Mouse (Mus musculus) lung, postnatal 0 days (tissue): ENCODE data around the gene Lst1. TPM values are rescaled to one million over a fixed set of nuclear protein-coding genes. Genes with fewer than 3 reads are reported as not detected.
A peak's percentile ranks its signal among the peaks of the same experiment; 100 is the strongest.

Experiments
- ATAC-seq: fragments of 200-750 bp; cut with Nextera tagmentation; 2 replicates; pipeline ENCODE4 v1.8.0; 2017; ENCODE audit warnings: moderate library complexity
- DNase-seq: peaks from one replicate; pipeline ENCODE4 v3.0.0-alpha.2; 2016; ENCODE audit warnings: low spot score
- H3K27ac ChIP-seq: fragments of 300-500 bp; sonication (generic); 2 replicates; pipeline ENCODE4 v1.5.1; 2014; ENCODE audit warnings: antibody characterized with exemption, mild to moderate bottlenecking, low read length, mixed read lengths
- H3K27me3 ChIP-seq: fragments of 300-500 bp; sonication (generic); replicated peaks from 2 replicates; pipeline ENCODE4 v1.6.1; 2014; ENCODE audit warnings: low read length, mixed read lengths; ENCODE audit not compliant: insufficient read depth
- H3K36me3 ChIP-seq: fragments of 300-500 bp; sonication (generic); 2 replicates; pipeline ENCODE4 v1.6.1; 2014; ENCODE audit warnings: low read length, mixed read lengths; ENCODE audit not compliant: insufficient read depth
- H3K4me1 ChIP-seq: fragments of 300-500 bp; sonication (generic); 2 replicates; pipeline ENCODE4 v1.6.1; 2014; ENCODE audit warnings: antibody characterized with exemption, low read depth, low read length, mixed read lengths; ENCODE audit not compliant: insufficient read depth
- H3K4me2 ChIP-seq: fragments of 300-500 bp; sonication (generic); replicated peaks from 2 replicates; pipeline ENCODE4 v1.6.1; 2014; ENCODE audit warnings: low read depth, mild to moderate bottlenecking, low read length, moderate library complexity, mixed read lengths
- H3K4me3 ChIP-seq: fragments of 300-500 bp; sonication (generic); 2 replicates; pipeline ENCODE4 v1.5.1; 2014; ENCODE audit warnings: low read depth, low read length
- H3K9ac ChIP-seq: fragments of 300-500 bp; sonication (generic); replicated peaks from 2 replicates; pipeline ENCODE4 v1.6.1; 2014; ENCODE audit warnings: low read depth, mild to moderate bottlenecking
- H3K9me3 ChIP-seq: fragments of 300-500 bp; sonication (generic); 2 replicates; pipeline ENCODE4 v1.6.1; 2016; ENCODE audit warnings: low read length, mixed read lengths
- CTCF ChIP-seq: IDR thresholded peaks from 2 replicates; pipeline ENCODE4 v1.5.1; 2016; ENCODE audit warnings: antibody characterized with exemption, mild to moderate bottlenecking
- EP300 ChIP-seq: IDR thresholded peaks from 2 replicates; pipeline ENCODE4 v1.6.1; 2016; ENCODE audit warnings: antibody characterized with exemption, mild to moderate bottlenecking, control low read depth
- WGBS: fragments of 180-500 bp; shearing (Covaris S2); extraction: QIAGEN DNeasy Blood & Tissue Kit; methylation state at CpG from one replicate; pipeline ENCODE4 v1.1.7; 2014; 5-methylcytosine and 5-hydroxymethylcytosine counted together
- polyA plus RNA-seq: library from polyadenylated mRNA; unstranded; fragments of >200 nt; fragmentation: Nextera tagmentation; extraction: Ambion mirVana; gene quantifications from 2 replicates; pipeline ENCODE4 v1.2.1, GENCODE M21; 2015

Gene Lst1
- polyA plus RNA-seq, 1 experiment from 2014 or later: 27.5 TPM

DNA sequence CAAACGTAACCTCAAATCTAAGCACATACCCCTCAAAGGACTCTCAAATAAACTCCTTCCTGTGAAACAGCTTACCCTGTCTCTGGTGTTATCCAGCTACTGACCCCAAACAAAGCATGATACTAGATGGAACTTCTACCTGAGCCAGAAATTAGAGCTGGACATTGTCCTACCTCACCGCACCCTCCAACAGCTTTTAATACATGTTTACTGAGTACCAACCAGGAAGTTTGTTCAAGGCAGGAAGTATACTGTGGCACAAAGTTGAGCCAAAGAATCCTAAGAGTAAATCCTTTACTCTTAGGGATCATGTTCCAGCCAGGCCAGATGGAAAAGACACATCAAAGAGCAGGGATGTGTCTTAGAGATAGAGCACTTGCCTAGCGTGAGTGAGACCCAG, 22.4 kb upstream of the Lst1 start:
- H3K4me3 ChIP-seq: no peak overlapping the region
- H3K9me3 ChIP-seq: no peaks in the 10 kb centered on the region
- H3K27me3 ChIP-seq: no peaks in the 10 kb centered on the region
- TF ChIP-seq CTCF (no peak), EP300 (no peak)
- H3K27ac ChIP-seq: no peak overlapping the region
- no peak for ATAC-seq
- WGBS: 30% methylated on average over 3 of the region's 3 CpGs
- H3K4me2 ChIP-seq: no peak overlapping the region
- no peak for DNase-seq
- no peaks in the 10 kb centered on the region for H3K4me1 ChIP-seq
- H3K36me3 ChIP-seq: no peaks in the 10 kb centered on the region
- H3K9ac ChIP-seq: no peak overlapping the region

DNA sequence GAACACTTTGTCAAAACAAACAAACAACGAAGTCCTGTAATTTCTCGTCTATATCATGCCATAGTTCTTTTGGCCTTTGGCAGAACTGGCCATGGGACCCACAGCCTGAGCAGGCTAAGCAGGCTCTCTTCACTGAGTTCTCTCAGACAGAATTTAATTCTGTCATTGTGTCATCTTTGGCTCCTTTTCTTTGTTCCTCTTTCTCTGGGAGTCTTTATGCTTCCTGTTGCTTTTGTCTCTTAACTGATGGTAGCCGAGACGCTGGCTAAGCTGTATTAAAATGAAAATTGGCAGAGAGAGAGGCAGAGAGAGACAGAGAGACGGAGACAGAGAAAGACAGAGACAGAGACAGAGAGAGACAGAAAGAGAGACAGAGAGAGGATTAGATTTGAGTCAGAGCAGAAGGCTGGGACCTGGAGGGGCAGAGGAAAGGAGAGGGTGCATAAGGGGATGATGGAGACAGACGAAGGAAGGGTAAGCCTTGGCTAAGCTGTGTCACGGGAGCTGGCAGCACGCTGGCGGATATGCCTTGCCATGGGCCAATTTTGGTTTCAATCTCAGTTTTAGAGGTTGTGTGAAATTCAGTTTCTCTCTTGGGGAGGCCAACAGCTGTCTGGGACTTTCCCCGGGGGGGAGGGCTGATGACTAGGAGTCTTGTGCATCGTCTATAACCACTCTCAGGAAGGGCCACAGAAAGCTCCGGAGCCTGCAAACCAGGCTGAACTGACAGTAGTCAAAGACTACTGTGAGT, 21.7 kb upstream of the Lst1 start:
- ATAC-seq (no peak), DNase-seq (no peak)
- WGBS: 72% methylated on average over 12 of the region's 12 CpGs
- Histone ChIP-seq H3K36me3 (no peaks in the 10 kb centered on the region), H3K4me3 (no peak overlapping the region), H3K9ac (no peak overlapping the region), H3K4me1 (no peaks in the 10 kb centered on the region), H3K27ac (no peak overlapping the region), H3K4me2 (no peak overlapping the region), H3K9me3 (no peaks in the 10 kb centered on the region), H3K27me3 (no peaks in the 10 kb centered on the region)
- TF ChIP-seq CTCF: no peak
- TF ChIP-seq EP300: no peak

DNA sequence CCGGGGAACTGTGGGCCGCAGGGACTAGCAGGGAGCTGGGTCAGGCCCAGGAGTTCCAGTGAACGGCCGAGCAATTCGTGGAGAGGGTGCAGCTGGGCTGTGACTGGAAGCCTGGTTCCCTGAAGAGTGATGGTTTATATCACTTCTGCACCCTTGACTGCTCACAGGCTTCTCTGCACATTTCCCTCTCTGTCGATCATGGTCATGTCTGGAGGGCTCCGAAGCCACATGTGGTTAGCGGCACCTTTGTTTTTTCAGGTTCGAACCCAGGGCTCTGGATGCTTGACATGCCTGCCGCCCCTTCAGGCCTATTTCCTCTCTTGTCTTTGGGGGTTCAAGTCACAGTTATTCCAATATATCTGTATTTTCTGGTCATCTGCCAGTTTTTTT, 17.1 kb upstream of the Lst1 start:
- no peaks in the 10 kb centered on the region for H3K36me3 ChIP-seq
- H3K27ac ChIP-seq: no peak overlapping the region
- DNase-seq (no peak), ATAC-seq (no peak)
- H3K9ac ChIP-seq: no peak overlapping the region
- WGBS: 53% methylated on average over 10 of the region's 10 CpGs
- no peaks in the 10 kb centered on the region for H3K9me3 ChIP-seq
- no peaks in the 10 kb centered on the region for H3K4me1 ChIP-seq
- H3K4me2 ChIP-seq: no peak overlapping the region
- H3K4me3 ChIP-seq: no peak overlapping the region
- TF ChIP-seq CTCF (no peak), EP300 (no peak)
- H3K27me3 ChIP-seq: 0 out of 2 replicates have a peak, but pooled peaks cover 3% of the 10 kb centered on the region

DNA sequence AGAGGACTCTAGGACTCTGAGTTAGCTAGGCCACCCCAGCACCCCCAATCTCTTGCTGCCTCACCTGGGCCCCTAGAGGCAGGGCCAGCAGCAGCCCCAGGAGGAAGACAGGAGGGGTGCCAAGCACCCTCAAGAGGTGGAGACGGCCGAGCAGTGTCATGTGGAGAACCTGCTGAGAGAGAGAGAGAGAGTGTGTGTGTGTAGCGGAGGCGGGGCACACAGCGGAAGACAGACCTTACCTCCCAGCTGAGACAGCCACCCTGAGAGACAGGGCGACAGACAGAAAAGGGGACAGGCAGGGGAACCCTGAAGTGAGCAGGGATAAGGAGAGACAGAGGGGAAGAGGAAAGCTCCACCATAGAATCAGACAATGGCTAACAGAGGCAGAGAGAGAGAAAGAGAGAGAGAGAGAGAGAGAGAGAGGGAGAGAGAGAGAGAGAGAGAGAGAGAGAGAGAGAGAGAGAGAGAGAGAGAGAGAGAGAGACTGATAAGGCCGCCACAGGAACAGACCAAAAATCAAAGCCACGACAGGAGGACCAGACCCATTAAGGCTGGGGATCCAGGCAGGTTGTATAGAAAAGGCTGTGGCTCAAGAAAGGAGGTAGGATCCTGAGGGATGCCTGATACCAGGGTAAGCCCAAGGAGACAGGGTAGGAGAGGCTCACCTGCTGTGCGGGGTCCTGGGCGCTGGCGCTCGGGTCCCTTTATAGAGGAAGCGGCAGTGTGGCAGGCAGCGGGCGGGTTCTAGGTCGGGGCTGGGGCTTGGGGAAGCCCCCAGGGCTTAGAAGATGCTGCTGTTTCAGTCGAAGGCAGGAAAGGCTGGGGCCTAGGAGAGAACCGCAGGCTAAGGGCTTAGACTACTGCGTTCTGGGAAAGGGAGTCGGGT, 16.5 kb upstream of the Lst1 start, which contains the start of gene Lta:
Gene Lta (minus strand): TSS at position 858 of the 886 bp plus-strand sequence.
- Histone ChIP-seq H3K9ac (no peak within 1 kb of the TSS), H3K4me1 (no peaks in the 10 kb centered on the region), H3K9me3 (no peaks in the 10 kb centered on the region), H3K27me3 (0 out of 2 replicates have a peak, but pooled peaks cover 3% of the 10 kb centered on the region), H3K27ac (no peak within 1 kb of the TSS), H3K4me2 (no peak within 1 kb of the TSS), H3K4me3 (no peak within 1 kb of the TSS), H3K36me3 (no peaks in the 10 kb centered on the region)
- DNase-seq: no peak
- TF ChIP-seq EP300 (no peak), CTCF (no peak)
- ATAC-seq: no peak
- WGBS: 32% methylated on average over 19 of the region's 20 CpGs

DNA sequence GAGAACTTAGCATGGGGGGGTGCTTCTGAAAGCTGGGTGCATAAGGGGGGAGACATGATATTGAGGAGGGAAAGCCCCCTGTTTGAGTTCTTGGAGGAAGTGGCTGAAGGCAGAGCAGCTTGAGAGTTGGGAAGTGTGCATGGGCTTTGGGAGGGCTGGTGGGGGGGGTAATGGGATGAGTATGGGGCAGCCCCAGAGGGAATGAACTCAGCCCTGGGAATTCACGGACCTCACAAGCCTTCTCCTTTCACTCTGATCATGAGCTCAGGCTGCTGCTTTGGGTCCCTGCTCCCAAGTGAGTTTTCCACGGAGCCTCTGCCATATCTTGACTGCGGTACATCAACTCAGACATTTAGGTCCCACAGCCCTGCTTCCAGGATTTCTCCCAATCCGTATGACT, 14.2 kb upstream of the Lst1 start:
- ATAC-seq (no peak), DNase-seq (no peak)
- Histone ChIP-seq H3K4me3 (no peak overlapping the region), H3K9me3 (no peaks in the 10 kb centered on the region), H3K4me2 (no peak overlapping the region), H3K27me3 (0 out of 2 replicates have a peak, but pooled peaks cover 3% of the 10 kb centered on the region), H3K4me1 (no peaks in the 10 kb centered on the region), H3K27ac (no peak overlapping the region), H3K9ac (no peak overlapping the region), H3K36me3 (no peaks in the 10 kb centered on the region)
- TF ChIP-seq CTCF (no peak), EP300 (no peak)
- 70% methylated on average over 4 of the region's 4 CpGs for WGBS

DNA sequence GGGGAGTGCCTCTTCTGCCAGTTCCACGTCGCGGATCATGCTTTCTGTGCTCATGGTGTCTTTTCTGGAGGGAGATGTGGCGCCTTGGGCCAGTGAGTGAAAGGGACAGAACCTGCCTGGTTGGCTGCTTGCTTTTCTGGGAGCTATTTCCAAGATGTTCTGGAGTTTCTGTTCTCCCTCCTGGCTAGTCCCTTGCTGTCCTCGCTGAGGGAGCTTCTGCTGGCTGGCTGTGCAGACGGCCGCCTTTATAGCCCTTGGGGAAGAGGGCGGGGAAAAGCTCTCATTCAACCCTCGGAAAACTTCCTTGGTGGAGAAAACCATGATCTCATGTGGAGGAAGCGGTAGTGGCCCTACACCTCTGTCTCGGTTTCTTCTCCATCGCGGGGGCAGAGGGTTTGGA, 13.5 kb upstream of the Lst1 start, which contains the start of gene Tnf:
Gene Tnf (minus strand): TSS at position 221 of the 400 bp plus-strand sequence.
- TF ChIP-seq CTCF (no peak), EP300 (no peak)
- Histone ChIP-seq H3K9ac (no peak within 1 kb of the TSS), H3K4me1 (no peaks in the 10 kb centered on the region), H3K27me3 (0 out of 2 replicates have a peak, but pooled peaks cover 3% of the 10 kb centered on the region), H3K4me2 (0 out of 2 replicates have a peak within 1 kb of the TSS, but pooled peaks have one; percentile 3), H3K36me3 (no peaks in the 10 kb centered on the region), H3K9me3 (no peaks in the 10 kb centered on the region), H3K4me3 (no peak within 1 kb of the TSS), H3K27ac (no peak within 1 kb of the TSS)
- ATAC-seq: peak; percentile 26; the same call in 1 of the 2 replicates
- peak; percentile 50 for DNase-seq
- WGBS: 30% methylated on average over 13 of the region's 13 CpGs
